Mouse (Mus musculus): ENCODE data around the gene Ifi206. TPM values are rescaled to one million over a fixed set of nuclear protein-coding genes. Genes with fewer than 3 reads are reported as not detected.

Ifi206 gene
- polyA plus RNA-seq, 1 experiment from 2014 or later, result 0.09 TPM

Small RNA genes lying within 50 kb of the gene (microRNA-seq; reads per million reads assigned to microRNA genes)
- gene Gm44481, result not detected

Other genes starting within 250 kb of the Ifi206 start
- gene Olfr418, start 225.0 kb downstream of the Ifi206 start, polyA plus RNA-seq (2014; fragmentation: Nextera tagmentation; extraction: Ambion mirVana), result not detected in 2 replicates
- not detected in 2 replicates for gene Mptx2, start 213.3 kb downstream of the Ifi206 start, polyA plus RNA-seq (2014; fragmentation: Nextera tagmentation; extraction: Ambion mirVana)
- 1.5 and 1.9 TPM in 2 replicates for gene Ackr1, start 157.3 kb downstream of the Ifi206 start, polyA plus RNA-seq (2014; fragmentation: Nextera tagmentation; extraction: Ambion mirVana)
- gene Aim2, start 140.2 kb downstream of the Ifi206 start, polyA plus RNA-seq (2014; fragmentation: Nextera tagmentation; extraction: Ambion mirVana), result 1.3 and 2.2 TPM in 2 replicates
- 8.8 and 10.1 TPM in 2 replicates for gene Cadm3, start 123.3 kb downstream of the Ifi206 start, polyA plus RNA-seq (2014; fragmentation: Nextera tagmentation; extraction: Ambion mirVana)
- gene Ifi214, start 44.9 kb upstream of the Ifi206 start, polyA plus RNA-seq (2014; fragmentation: Nextera tagmentation; extraction: Ambion mirVana), result not detected in 2 replicates
- gene Ifi213, start 108.2 kb upstream of the Ifi206 start, polyA plus RNA-seq (2014; fragmentation: Nextera tagmentation; extraction: Ambion mirVana), result not detected in 2 replicates
- 0.07 and 0.11 TPM in 2 replicates for gene Ifi209, start 139.9 kb upstream of the Ifi206 start, polyA plus RNA-seq (2014; fragmentation: Nextera tagmentation; extraction: Ambion mirVana)
- gene Ifi208, start 182.6 kb upstream of the Ifi206 start, polyA plus RNA-seq (2014; fragmentation: Nextera tagmentation; extraction: Ambion mirVana), result not detected in 2 replicates